Mouse (Mus musculus): ENCODE measurements around the gene Gm853. TPM values are rescaled to one million over a fixed set of nuclear protein-coding genes. Genes with fewer than 3 reads are reported as not detected.
"Not testable (repeated sequence)": the region's sequence is repeated elsewhere in the genome, so short reads cannot be mapped to it uniquely, and the experiment has no call there.

Gene Gm853
- polyA plus RNA-seq, 1 experiment from 2014 or later = 1.1 TPM

DNA sequence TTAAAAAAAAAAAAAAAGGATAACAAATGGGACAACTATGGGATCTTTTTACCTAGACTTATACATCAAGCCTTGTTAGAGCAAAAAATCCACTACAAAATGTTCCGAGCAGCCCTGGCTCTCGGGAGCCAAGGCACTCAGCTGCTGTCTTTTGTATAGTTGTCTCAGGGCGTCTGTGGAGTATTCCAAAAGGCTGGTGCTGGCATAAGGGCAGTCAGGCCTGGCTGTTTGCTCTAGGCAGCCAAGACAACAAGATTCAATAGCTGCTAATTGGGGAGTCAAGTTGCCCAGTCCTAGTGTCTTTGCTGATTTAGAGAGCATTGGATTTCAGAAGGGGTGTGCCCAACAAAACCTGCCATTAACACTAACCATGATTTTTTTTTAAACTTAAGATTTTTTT, 26.4 kb upstream of the Gm853 start:
- H3K4me1 ChIP-seq (replicated peaks) = 0 out of 2 replicates have a peak, but pooled peaks cover 2% of the 10 kb centered on the region
- H3K27ac ChIP-seq (replicated peaks) = no peak overlapping the region
- H3K4me3 ChIP-seq = no peak overlapping the region
- WGBS = 47% methylated on average over 3 of the region's 3 CpGs
- no peaks in the 10 kb centered on the region for H3K9me3 ChIP-seq
- no peak overlapping the region for H3K9ac ChIP-seq
- ATAC-seq (ENCODE audit: low FRiP score, low read depth) = no peak
- no peak overlapping the region for H3K4me2 ChIP-seq
- H3K36me3 ChIP-seq = peaks cover 4% of the 10 kb centered on the region; the same call in 1 of the 2 replicates
- no peaks in the 10 kb centered on the region for H3K27me3 ChIP-seq

DNA sequence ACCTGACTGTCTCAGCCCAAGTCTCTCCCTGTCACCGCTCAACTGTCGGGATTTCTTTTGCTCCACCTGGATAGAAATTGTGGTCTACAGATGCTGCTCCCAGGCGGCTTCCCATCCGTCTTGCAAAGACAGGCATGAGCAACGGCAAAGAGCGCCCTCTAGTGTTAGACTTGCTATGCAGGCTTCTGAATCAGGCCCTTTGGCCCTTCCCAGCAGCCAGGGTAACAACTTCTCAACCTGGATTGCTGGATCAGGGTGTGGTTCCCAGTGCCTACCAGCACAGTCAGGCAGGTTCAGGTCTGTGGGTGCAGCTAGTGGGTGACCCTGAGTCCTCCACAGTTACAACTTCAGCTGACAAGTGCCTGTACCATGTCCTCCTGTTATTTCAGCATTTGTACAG, 23.9 kb upstream of the Gm853 start:
- no peak overlapping the region for H3K9ac ChIP-seq
- 2% methylated on average over 6 of the region's 6 CpGs for WGBS

GRCm38 (mm10) chr4:130244749-130245148, 22.5 kb upstream of the Gm853 start:
- H3K27me3 ChIP-seq = no peaks in the 10 kb centered on the region
- no peak overlapping the region for H3K9ac ChIP-seq
- no peak overlapping the region for H3K27ac ChIP-seq (replicated peaks)
- no peaks in the 10 kb centered on the region for H3K9me3 ChIP-seq
- H3K4me1 ChIP-seq (replicated peaks) = 0 out of 2 replicates have a peak, but pooled peaks cover 2% of the 10 kb centered on the region
- no peak overlapping the region for H3K4me2 ChIP-seq
- no peak for ATAC-seq (ENCODE audit: low FRiP score, low read depth)
- H3K4me3 ChIP-seq = no peak overlapping the region
- H3K36me3 ChIP-seq = no peaks in the 10 kb centered on the region
- WGBS = 83% methylated on average over 8 of the region's 8 CpGs

More for the DNA sequence above, 23.9 kb upstream of the Gm853 start:
- Histone ChIP-seq H3K27ac (replicated peaks) (no peak overlapping the region), H3K27me3 (no peaks in the 10 kb centered on the region), H3K4me2 (no peak overlapping the region), H3K4me1 (replicated peaks) (0 out of 2 replicates have a peak, but pooled peaks cover 2% of the 10 kb centered on the region), H3K9me3 (no peaks in the 10 kb centered on the region), H3K36me3 (no peaks in the 10 kb centered on the region), H3K4me3 (no peak overlapping the region)
- no peak for ATAC-seq (ENCODE audit: low FRiP score, low read depth)

- ATAC-seq (ENCODE audit: low FRiP score, low read depth) = not testable (repeated sequence)
Observed at GRCm38 (mm10) chr4:130243621-130244020, 21.4 kb upstream of the Gm853 start.

DNA sequence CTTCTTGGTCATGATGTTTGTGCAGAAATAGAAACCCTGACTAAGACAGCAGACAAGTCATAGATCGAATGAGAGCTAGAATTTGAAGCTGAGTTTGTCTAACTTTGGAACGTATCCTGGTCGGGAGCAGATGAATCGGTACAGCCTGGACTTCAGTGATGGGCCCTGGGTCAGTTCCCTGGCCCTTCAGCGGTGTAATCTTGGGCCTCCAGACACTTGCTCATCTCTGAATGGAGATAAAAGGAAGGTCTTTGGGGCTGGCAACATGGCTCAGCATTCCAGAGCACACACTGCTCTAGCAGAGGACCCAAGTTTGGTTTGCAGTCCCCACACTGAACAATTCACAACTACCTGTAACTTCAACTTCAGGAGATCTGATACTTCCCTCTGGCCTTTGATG, 20.8 kb upstream of the Gm853 start:
- Histone ChIP-seq H3K9me3 (no peaks in the 10 kb centered on the region), H3K27ac (replicated peaks) (no peak overlapping the region), H3K9ac (no peak overlapping the region), H3K27me3 (no peaks in the 10 kb centered on the region), H3K36me3 (no peaks in the 10 kb centered on the region), H3K4me3 (no peak overlapping the region), H3K4me2 (no peak overlapping the region), H3K4me1 (replicated peaks) (0 out of 2 replicates have a peak, but pooled peaks cover 2% of the 10 kb centered on the region)
- 93% methylated on average over 5 of the region's 5 CpGs for WGBS
- no peak for ATAC-seq (ENCODE audit: low FRiP score, low read depth)

More at GRCm38 (mm10) chr4:130243621-130244020, 21.4 kb upstream of the Gm853 start:
- H3K4me2 ChIP-seq; H3K36me3 ChIP-seq; H3K9me3 ChIP-seq; H3K27me3 ChIP-seq; H3K9ac ChIP-seq; H3K27ac ChIP-seq (replicated peaks); H3K4me1 ChIP-seq (replicated peaks); H3K4me3 ChIP-seq: not testable (repeated sequence)
- 85% methylated on average over 1 of the region's 1 CpGs for WGBS

DNA sequence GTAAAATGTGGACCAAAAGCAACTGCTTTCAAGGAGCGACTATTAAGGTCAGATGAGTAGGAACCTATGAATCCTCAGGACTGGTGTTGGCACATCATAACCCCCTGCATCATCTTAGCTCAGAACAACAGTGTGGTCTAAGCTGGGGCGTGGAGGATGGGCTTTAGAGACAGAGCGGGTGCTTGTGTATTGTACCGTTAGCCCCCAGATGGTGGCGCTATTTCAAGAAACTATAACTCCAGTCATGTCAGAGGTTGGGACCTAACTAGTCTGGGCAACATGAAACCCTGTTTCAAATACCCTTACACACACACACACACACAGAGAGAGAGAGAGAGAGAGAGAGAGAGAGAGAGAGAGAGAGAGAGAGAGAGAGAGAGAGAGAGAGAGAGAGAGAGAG, 18.5 kb upstream of the Gm853 start:
- Histone ChIP-seq H3K9ac (no peak overlapping the region), H3K4me1 (replicated peaks) (no peaks in the 10 kb centered on the region), H3K27ac (replicated peaks) (no peak overlapping the region), H3K4me3 (no peak overlapping the region), H3K27me3 (no peaks in the 10 kb centered on the region), H3K36me3 (no peaks in the 10 kb centered on the region), H3K4me2 (no peak overlapping the region), H3K9me3 (no peaks in the 10 kb centered on the region)
- no peak for ATAC-seq (ENCODE audit: low FRiP score, low read depth)
- 37% methylated on average over 5 of the region's 5 CpGs for WGBS

DNA sequence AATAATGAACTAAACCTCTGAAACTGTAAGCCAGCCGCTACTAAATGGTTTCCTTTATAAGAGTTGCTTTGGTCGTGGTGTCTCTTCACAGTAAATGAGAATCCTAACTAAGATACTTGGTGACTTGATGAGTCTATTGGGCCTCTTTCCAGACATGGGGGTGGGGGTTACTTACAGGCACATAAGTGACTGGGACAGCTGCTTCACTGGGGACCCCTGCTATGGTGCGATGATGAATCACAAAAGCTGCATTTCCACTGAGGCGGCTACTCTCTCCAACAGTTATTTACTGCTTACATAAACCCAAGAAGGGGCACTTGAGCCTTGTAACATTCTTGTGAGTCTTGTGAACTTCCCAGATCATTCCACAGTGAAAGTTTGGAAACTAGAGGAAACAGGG, 15.4 kb upstream of the Gm853 start:
- 77% methylated on average over 4 of the region's 4 CpGs for WGBS
- H3K4me2 ChIP-seq = no peak overlapping the region
- H3K27ac ChIP-seq (replicated peaks) = no peak overlapping the region
- H3K9me3 ChIP-seq = no peaks in the 10 kb centered on the region
- no peak for ATAC-seq (ENCODE audit: low FRiP score, low read depth)
- H3K36me3 ChIP-seq = no peaks in the 10 kb centered on the region
- no peaks in the 10 kb centered on the region for H3K27me3 ChIP-seq
- H3K4me1 ChIP-seq (replicated peaks) = no peaks in the 10 kb centered on the region
- no peak overlapping the region for H3K9ac ChIP-seq
- H3K4me3 ChIP-seq = no peak overlapping the region

- Histone ChIP-seq H3K27me3 (no peaks in the 10 kb centered on the region), H3K36me3 (no peaks in the 10 kb centered on the region), H3K27ac (replicated peaks) (no peak overlapping the region), H3K9ac (no peak overlapping the region), H3K4me1 (replicated peaks) (no peaks in the 10 kb centered on the region), H3K9me3 (no peaks in the 10 kb centered on the region), H3K4me3 (no peak overlapping the region), H3K4me2 (no peak overlapping the region)
- ATAC-seq (ENCODE audit: low FRiP score, low read depth) = no peak
- 48% methylated on average over 8 of the region's 8 CpGs for WGBS
Observed at GRCm38 (mm10) chr4:130236361-130236760, 14.2 kb upstream of the Gm853 start.

DNA sequence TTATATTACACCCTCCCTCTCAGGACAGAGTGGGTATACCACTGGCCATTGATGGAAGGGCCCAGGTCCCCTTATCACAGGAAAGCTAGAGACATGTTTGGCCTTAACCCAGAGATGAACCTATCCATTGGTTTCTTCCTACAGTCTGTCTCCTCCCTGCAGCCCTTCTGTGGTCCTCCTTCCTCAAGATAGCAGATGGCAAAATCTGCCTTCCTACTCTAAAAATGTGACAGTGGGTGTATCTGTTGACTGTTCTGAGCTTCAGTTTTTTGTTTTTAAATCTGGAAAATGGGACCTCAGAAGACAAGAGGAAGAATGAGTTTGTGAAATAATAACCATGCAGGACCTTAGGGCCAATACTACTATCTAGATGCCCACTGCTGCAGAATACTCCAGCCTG, 1.9 kb upstream of the Gm853 start:
- no peak for ATAC-seq (ENCODE audit: low FRiP score, low read depth)
- Histone ChIP-seq H3K27ac (replicated peaks) (no peak overlapping the region), H3K4me3 (no peak overlapping the region), H3K4me1 (replicated peaks) (no peaks in the 10 kb centered on the region), H3K4me2 (no peak overlapping the region), H3K27me3 (no peaks in the 10 kb centered on the region), H3K9me3 (no peaks in the 10 kb centered on the region), H3K9ac (no peak overlapping the region), H3K36me3 (no peaks in the 10 kb centered on the region)

GRCm38 (mm10) chr4:130220176-130220575, 2.0 kb downstream of the Gm853 start:
- H3K36me3 ChIP-seq = no peaks in the 10 kb centered on the region
- H3K9ac ChIP-seq = no peak overlapping the region
- H3K27me3 ChIP-seq = no peaks in the 10 kb centered on the region
- H3K27ac ChIP-seq (replicated peaks) = no peak overlapping the region
- no peaks in the 10 kb centered on the region for H3K4me1 ChIP-seq (replicated peaks)
- no peaks in the 10 kb centered on the region for H3K9me3 ChIP-seq
- no peak for ATAC-seq (ENCODE audit: low FRiP score, low read depth)
- no peak overlapping the region for H3K4me2 ChIP-seq
- WGBS = 82% methylated on average over 9 of the region's 9 CpGs
- no peak overlapping the region for H3K4me3 ChIP-seq

DNA sequence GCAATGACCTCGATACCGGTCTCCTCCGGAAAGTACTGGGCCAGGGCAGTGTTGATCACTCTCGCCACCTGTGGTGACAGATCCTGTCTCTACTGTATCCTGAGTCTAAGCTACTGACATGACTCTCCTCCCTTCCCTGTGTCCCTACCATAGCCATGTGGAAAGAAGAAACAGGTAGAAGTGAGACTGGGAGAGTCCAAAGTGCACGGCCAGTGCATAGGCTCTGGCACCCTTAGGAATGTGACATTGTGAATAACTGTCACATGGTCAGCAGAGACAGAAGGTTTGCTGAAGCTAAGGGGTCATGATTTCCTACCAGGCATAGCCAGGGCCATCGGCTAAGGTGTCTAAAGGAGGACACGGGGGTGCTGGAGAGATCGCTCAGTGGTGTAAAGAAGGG, 6.8 kb downstream of the Gm853 start:
- 91% methylated on average over 8 of the region's 8 CpGs for WGBS
- ATAC-seq (ENCODE audit: low FRiP score, low read depth) = no peak
- Histone ChIP-seq H3K36me3 (no peaks in the 10 kb centered on the region), H3K4me1 (replicated peaks) (no peaks in the 10 kb centered on the region), H3K4me2 (no peak overlapping the region), H3K9ac (no peak overlapping the region), H3K4me3 (no peak overlapping the region), H3K27me3 (no peaks in the 10 kb centered on the region), H3K27ac (replicated peaks) (no peak overlapping the region), H3K9me3 (no peaks in the 10 kb centered on the region)

DNA sequence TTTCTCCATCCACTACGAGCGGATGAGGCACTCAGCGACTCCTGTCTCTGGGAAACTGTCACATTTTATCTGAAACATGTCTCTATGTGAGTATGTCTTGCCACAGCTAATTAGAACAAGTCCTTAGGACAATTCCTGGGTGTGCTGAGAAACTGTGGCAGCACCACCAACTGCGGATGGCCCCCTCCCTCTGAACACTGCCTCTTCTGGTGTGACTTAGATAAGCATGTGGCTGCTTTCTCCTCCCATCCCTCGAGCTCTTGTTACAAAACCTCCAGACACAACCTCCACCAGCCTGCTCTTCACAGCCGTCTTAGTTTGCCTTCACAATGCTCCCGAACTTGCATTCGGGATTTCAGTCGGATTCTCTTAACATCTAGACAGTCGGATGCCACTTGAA, 8.3 kb downstream of the Gm853 start:
- WGBS = 83% methylated on average over 10 of the region's 10 CpGs
- H3K4me1 ChIP-seq (replicated peaks) = no peaks in the 10 kb centered on the region
- no peaks in the 10 kb centered on the region for H3K27me3 ChIP-seq
- no peaks in the 10 kb centered on the region for H3K36me3 ChIP-seq
- ATAC-seq (ENCODE audit: low FRiP score, low read depth) = no peak
- H3K9me3 ChIP-seq = no peaks in the 10 kb centered on the region
- no peak overlapping the region for H3K4me2 ChIP-seq
- no peak overlapping the region for H3K27ac ChIP-seq (replicated peaks)
- H3K9ac ChIP-seq = no peak overlapping the region
- no peak overlapping the region for H3K4me3 ChIP-seq

- H3K27me3 ChIP-seq = no peaks in the 10 kb centered on the region
- no peaks in the 10 kb centered on the region for H3K36me3 ChIP-seq
- H3K27ac ChIP-seq (replicated peaks) = no peak overlapping the region
- 92% methylated on average over 4 of the region's 4 CpGs for WGBS
- H3K4me3 ChIP-seq = no peak overlapping the region
- no peaks in the 10 kb centered on the region for H3K4me1 ChIP-seq (replicated peaks)
- no peaks in the 10 kb centered on the region for H3K9me3 ChIP-seq
- no peak overlapping the region for H3K9ac ChIP-seq
- no peak for ATAC-seq (ENCODE audit: low FRiP score, low read depth)
- no peak overlapping the region for H3K4me2 ChIP-seq
Observed at GRCm38 (mm10) chr4:130213197-130213596, 9.0 kb downstream of the Gm853 start.

All from hindbrain, embryonic 15.5 days (tissue).